Mouse (Mus musculus) embryo, embryonic 10 days (tissue): ENCODE measurements at regions not wholly inside any gene's neighbourhood (a gene's known extent, or its start where the extent isn't known, plus 50 kb on each side); places are given as distances from the start of the nearest gene placed in this dataset.
A peak's percentile ranks its signal among the peaks of the same experiment; 100 is the strongest.
"Not testable (repeated sequence)": the region's sequence is repeated elsewhere in the genome, so short reads cannot be mapped to it uniquely, and the experiment has no call there.

Experiments used
- DNase-seq: peaks from one replicate; pipeline ENCODE4 v3.0.0-alpha.2; 2015; ENCODE audit warnings: low spot score

- DNase-seq: not testable (repeated sequence)
These were observed 535.8 kb downstream of the Mat2b start for GRCm38 (mm10) chr11:40159161-40159560.

- peak; percentile 67 for DNase-seq
These were observed 545.7 kb downstream of the Mat2b start for GRCm38 (mm10) chr11:40149312-40149711.

GRCm38 (mm10) chr11:40137803-40138202 is 557.2 kb downstream of the Mat2b start:
- DNase-seq: no peak

GRCm38 (mm10) chr11:40102613-40103012 is 592.4 kb downstream of the Mat2b start:
- DNase-seq: no peak

- no peak for DNase-seq
These were observed 620.7 kb downstream of the Mat2b start for GRCm38 (mm10) chr11:40074317-40074716.

GRCm38 (mm10) chr11:40050503-40050902 is 644.5 kb downstream of the Mat2b start:
- no peak for DNase-seq

GRCm38 (mm10) chr11:40027511-40027910 is 667.5 kb downstream of the Mat2b start:
- DNase-seq: no peak

- DNase-seq: no peak
These were observed 695.5 kb downstream of the Mat2b start for GRCm38 (mm10) chr11:39999483-39999882.

- no peak for DNase-seq
These were observed 696.4 kb downstream of the Mat2b start for GRCm38 (mm10) chr11:39998612-39999011.

GRCm38 (mm10) chr11:39972585-39972984 is 722.4 kb downstream of the Mat2b start:
- no peak for DNase-seq

- no peak for DNase-seq
These were observed 731.3 kb downstream of the Mat2b start for GRCm38 (mm10) chr11:39963705-39964104.

GRCm38 (mm10) chr11:39954426-39954825 is 740.6 kb downstream of the Mat2b start:
- DNase-seq: no peak

GRCm38 (mm10) chr11:39944196-39944595 is 750.8 kb downstream of the Mat2b start:
- no peak for DNase-seq

- DNase-seq: no peak
These were observed 760.8 kb downstream of the Mat2b start for GRCm38 (mm10) chr11:39934216-39934615.

- DNase-seq: peak; percentile 31
These were observed 771.0 kb downstream of the Mat2b start for GRCm38 (mm10) chr11:39923977-39924527.

- no peak for DNase-seq
These were observed 777.2 kb downstream of the Mat2b start for GRCm38 (mm10) chr11:39917716-39918347.

GRCm38 (mm10) chr11:39899644-39900225 is 795.3 kb downstream of the Mat2b start:
- no peak for DNase-seq

- no peak for DNase-seq
These were observed 811.7 kb downstream of the Mat2b start for GRCm38 (mm10) chr11:39883305-39883704.

- DNase-seq: no peak
These were observed 826.5 kb downstream of the Mat2b start for GRCm38 (mm10) chr11:39868451-39868979.
